Mouse (Mus musculus): ENCODE data around the gene St3gal3.

GRCm38 (mm10) chr4:118033026-118033425 is 101.7 kb downstream of the St3gal3 start:
- TF ChIP-seq CTCF (IDR thresholded peaks at IDR 0.05; ENCODE audit: low read depth) (no peak), EP300 (IDR thresholded peaks at IDR 0.05; ENCODE audit: low read depth) (no peak)
